Mouse (Mus musculus) cerebellum, postnatal 36 days (tissue): Measurements from ENCODE around the gene Otx2.

Experiments
- DNase-seq, 2 experiments: peaks; one replicate each; pipeline ENCODE4 v3.0.0; 2021 to 2022; ENCODE audit warnings: mixed read lengths in 2 of 2

Otx2 gene

GRCm38 (mm10) chr14:48668761-48669303 is 4.8 kb downstream of the Otx2 start:
- DNase-seq: peak in 1 of 2 experiments; percentile 46

- DNase-seq: peak in 1 of 2 experiments; percentile 42
Observed at GRCm38 (mm10) chr14:48668051-48668481, 5.6 kb downstream of the Otx2 start.

- peak; percentile 53 to 69 for DNase-seq
Observed at GRCm38 (mm10) chr14:48667396-48667795, 6.2 kb downstream of the Otx2 start.

GRCm38 (mm10) chr14:48666771-48667170 is 6.8 kb downstream of the Otx2 start:
- DNase-seq: no peak

GRCm38 (mm10) chr14:48665816-48666661 is 7.6 kb downstream of the Otx2 start:
- DNase-seq: peak in 1 of 2 experiments; percentile 53

DNA sequence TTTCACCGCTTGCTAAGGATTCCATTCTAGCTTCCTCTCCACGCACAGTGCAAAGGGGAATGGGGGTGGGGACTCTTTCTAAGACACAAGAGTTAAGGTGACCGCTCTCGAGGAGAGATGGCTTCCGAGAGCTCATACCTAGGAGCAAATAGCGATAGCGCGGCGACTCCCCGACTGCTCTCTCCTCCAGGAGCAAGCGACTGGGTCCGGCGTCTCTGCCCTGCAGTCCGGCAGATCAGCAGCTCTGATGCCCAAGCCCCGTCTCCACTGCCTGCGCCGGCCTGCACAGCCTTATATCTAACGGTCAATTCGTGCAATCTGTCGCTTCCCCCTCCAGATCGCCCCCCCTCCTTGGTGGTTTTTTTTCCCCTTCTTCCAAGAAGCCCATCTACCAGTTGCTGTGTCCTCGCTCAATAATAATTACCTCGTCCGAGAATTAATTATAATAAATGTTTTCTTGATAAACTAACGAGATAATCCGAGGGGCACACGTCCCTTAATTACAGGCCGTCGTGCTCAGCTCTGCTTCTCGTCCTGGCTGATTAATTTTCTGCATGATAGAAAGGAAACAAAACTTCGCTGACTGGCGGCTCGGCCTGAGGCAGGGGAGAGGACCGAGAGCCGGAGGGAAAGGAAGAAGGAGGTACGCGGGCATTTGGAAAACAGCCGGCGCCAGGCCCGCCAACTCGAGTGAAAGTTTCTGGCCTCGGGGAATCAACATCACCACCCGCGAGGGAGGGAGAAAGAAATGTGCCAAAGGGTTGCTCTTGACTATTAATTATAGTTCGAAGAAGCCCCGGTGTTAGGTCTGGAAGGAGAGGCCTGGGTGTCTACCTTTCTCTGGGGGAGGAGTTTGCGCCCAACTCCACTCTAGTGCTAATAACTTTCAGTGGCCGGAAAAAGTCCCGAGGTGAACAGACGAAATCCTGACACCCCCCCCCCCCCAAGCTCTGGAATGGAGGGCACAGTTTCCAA is 8.5 kb downstream of the Otx2 start:
- peak; percentile 41 to 54 for DNase-seq

GRCm38 (mm10) chr14:48664001-48664810 is 9.4 kb downstream of the Otx2 start:
- no peak for DNase-seq

DNA sequence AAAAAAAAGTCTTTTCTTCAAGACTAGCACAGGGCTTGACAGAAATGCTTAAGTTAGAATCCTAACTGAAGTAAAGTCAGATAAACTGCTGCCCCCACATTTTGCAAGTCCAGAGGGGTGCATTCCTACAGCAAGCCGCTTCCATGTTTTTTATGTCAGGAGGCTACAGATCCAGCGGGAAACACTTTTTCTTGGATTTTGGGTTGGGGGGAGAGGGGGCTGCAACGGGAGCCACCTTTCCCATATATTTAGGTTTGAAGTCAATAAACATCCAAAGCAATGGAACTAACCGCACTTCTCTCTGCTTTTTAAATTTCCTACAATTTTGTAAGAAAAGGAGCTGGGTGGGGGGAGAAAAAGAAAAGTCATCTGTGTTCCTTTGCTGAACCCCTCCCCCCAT is 10.1 kb downstream of the Otx2 start:
- no peak for DNase-seq

- no peak for DNase-seq
Observed at GRCm38 (mm10) chr14:48662568-48663236, 10.9 kb downstream of the Otx2 start.

- DNase-seq: no peak
Observed at GRCm38 (mm10) chr14:48661646-48662567, 11.7 kb downstream of the Otx2 start.

DNA sequence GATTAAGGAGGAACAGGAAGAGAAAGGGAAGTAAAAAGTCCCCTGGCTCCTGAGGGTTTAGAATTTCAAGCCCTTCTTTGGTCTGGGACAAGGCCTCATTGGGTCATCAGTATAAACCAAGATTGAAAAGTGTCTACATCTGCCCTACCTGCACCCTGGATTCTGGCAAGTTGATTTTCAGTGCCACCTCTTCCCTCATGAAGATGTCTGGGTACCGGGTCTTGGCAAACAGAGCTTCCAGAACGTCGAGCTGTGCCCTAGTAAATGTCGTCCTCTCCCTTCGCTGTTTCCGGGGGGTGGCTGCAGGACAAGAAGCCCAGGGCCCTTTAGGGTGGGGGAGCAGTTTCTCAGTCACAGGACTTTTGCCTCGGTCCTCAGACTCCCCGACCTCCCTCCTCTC is 12.5 kb downstream of the Otx2 start:
- DNase-seq: no peak

- DNase-seq: no peak
Observed at GRCm38 (mm10) chr14:48660593-48660992, 13.0 kb downstream of the Otx2 start.

DNA sequence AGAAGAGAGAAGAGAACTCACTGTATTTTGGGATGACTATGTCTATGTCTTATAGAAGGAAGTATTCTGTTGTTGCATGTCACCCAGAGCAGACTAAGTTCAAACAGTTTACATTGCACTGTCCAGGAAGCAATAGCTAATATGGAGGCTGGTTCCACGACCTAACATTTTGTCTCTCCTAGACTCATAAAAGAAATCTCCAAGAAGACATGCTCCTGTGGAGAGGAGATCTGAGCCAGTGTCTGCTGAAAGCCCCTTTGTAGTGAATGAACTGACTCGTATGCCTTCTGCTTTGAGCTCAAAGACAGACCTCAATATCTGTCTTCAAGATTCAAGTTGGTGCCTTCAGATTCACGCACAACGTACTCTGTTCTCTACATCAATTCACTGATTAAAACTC is 14.0 kb downstream of the Otx2 start:
- no peak for DNase-seq

DNA sequence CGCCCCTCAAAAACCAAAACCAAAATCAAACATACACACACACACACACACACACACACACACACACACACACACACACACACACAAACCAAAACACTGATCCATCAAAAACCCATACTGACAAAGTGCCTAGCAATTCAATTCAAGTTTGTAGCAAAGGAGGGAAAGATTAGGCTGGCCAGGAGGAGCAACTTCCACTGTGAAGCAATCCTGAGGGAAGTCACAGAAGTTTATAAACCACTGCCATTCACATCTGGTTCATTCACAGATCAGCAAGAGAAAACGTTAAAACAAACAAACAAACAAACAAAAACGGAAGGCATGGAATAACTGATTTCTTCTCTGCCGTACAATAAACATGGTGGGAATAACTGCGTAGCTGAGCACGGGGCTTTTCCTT is 16.4 kb downstream of the Otx2 start:
- no peak for DNase-seq

DNA sequence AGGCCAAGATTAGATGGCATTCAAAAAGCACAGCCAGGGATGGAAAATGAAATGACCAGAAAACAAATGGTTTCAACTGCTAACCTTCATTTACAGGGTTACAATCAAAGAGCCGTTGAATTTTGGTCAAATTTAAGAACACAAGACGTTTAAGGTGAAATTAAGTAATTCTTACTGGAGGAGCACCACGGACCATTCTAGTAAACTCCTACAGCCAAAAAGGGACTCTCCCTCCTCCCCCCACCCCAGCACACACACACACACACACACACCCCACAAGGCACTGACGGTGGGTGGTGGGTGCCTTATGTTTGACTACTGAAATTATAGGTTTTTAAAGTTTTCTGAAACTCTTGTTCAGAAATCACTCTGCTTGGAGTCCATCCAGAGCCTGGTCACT is 16.9 kb downstream of the Otx2 start:
- DNase-seq: no peak

DNA sequence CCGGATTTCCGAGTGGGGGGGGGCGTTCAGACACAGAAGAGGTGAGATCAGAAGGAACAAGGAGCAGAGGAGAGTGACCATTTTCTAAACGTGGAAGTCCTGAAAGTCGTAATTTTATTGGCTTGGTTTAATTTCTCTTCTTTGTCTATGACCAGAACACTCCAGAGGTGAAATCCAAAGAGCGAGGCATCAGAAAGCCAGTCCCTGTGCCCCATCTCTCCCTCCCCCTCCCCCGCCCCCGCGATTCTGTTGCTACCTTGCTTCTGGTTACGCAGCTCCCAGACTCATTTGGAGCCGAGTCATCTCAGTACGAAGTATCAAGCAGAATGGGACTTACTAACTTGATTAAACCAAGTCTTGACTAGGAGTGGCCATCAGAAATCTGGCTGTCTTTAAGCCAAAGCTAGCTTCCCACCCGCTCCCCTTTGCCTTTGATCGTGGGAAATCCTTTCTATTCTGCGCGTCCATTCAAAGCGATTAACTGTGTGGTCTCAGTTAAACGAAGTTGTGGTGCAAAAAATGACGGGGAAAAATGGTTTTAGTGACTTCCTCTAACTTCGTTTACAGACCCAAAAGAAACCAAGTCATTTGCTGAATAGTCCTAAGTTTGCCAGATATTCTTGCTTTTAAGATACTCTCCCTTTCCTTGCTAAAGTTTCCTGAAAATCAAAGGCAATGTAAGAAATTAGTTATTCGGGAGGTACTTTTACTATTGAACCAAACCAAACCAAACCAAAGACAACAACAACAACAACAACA is 17.6 kb downstream of the Otx2 start:
- DNase-seq: no peak

DNA sequence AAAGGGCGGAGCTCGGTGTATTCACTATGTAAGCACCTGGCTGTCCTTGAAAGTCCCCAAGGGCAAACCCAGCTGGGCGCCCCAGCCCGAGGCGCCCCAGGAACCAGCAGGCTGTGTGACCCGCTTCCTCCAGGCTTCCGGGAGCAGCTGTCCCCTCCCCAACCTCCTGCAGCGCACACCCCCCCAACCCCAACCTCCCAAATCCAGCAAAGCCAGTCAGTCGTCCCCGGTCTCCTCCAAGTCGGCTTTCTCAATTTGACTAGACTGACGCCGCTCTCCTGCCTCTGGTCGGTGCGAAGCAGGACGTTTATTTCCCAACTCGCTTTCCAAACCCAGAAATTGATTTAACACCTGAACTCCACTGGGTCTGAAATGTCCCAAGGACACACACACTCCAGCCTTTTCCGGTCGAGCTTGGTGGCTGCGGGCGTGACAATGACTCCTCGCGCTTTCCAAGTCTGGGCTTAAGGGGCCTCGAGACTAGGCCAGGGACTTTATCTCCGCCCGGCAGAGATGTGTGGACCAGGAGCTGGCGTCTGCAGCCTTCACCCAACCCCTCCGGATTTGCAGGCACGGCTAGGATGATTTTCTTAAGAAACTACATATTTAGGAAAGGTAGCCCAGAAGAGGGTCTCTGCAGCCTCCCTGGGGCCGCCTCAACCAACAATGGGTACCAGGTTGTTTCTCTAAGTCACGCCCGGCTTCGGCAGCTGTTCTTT is 18.4 kb downstream of the Otx2 start:
- no peak for DNase-seq

- DNase-seq: no peak
Observed at GRCm38 (mm10) chr14:48654551-48655072, 19.0 kb downstream of the Otx2 start.
